Mouse (Mus musculus) layer of hippocampus, adult 9-11 months (tissue): Measurements from ENCODE around the gene Ppp1r12a.
"Not testable (repeated sequence)": the region's sequence is repeated elsewhere in the genome, so short reads cannot be mapped to it uniquely, and the experiment has no call there.

Experiments
- DNase-seq: peaks from one replicate; pipeline ENCODE4 v3.0.0; 2022

Gene Ppp1r12a

DNA sequence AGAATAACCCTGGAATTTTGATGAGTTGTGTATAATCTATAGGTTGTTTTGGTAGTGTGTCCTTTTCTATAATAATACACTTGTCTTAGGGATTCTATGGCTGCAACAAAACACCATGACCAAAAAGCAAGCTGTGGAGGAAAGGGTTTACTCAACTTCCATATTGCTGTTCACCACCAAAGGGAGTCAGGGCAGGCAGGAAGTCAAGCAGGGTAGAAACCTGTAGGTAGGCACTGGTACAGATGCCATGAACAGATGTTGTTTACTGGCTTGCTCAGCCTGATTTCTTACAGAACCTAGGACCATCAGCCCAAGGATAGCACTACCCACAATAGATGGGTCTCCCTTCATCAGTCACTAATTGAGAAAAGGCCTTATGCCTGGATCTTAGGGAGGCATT, 41.4 kb downstream of the Ppp1r12a start:
- DNase-seq: no peak

DNA sequence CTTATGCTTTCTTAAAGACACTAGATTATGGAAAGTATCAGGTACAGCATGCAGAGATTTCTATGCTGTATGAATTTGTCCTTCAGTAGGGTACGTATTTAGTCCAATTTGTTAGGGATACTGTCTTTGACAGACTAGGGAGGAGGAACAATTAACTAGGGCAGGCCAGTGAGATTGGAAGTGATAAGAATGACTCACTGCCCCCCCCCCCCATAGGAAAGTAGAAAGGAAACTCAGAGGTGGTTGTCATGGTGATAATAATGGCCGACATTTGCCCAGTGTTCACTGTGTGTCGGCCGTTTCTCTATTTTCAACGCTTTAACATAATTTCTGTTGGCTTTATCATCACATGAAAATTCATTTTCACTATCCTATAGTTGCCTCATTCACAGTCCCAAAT, 47.4 kb downstream of the Ppp1r12a start:
- no peak for DNase-seq

GRCm38 (mm10) chr10:108224413-108224812, 62.4 kb downstream of the Ppp1r12a start:
- DNase-seq: no peak

- no peak for DNase-seq
Measured at GRCm38 (mm10) chr10:108237049-108237448, 75.1 kb downstream of the Ppp1r12a start.

DNA sequence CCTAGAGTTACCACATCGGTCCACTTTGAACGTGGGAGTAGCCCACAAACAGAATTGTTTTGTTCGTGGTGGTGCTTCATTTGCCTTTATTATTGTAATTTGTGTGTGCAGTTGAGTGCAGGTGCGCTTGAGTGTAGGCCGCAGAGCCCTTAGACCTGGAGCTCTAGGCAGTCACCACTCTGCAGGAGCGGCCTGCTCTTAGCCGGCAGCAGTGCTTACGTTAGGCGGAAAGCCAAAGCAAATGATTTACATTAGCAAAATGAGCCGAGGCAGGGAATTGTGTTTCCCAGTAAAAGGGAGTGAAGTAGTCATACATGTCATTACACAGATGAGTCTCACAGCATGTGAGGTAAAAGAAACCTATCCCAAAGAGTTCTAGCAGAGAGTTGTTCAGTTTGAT, 77.1 kb downstream of the Ppp1r12a start:
- no peak for DNase-seq

DNA sequence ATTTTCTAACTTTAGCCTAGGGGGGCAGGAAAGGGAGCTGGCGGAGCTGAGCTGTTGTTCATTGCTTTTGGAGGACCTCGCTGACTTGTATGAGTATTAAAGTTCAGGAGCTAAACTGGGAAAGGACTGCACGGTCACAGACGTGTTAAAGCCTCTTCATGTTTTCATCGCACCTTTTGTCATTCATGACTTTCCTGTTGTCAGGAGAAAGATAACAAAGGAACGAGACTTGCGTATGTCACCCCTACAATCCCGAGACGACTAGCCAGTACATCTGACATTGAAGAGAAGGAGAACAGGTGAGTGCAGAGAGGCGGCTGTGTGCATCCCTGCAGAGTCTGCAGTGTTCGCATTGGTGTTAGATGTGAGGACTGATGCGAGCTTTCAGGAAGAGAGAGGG, 88.7 kb downstream of the Ppp1r12a start:
- DNase-seq: no peak

DNA sequence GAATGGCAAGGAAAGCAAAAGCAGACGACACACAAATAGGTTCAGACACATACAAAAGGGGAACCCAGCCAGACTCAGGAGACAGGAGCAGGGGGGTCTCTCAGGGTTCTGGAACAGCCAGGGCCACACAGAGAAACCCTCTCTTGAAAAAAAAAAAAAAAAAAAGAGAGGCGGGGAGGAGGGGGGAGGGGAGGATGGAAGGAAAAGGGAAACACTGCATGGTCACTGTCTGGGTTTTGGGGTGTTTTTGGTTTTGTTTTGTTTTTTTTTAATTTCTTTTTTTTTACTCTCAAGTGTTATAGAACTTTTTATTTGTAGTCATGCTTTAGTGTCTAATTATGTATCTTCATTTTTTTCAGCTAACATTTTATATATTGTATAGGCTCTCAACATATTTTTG, 89.2 kb downstream of the Ppp1r12a start:
- DNase-seq: no peak

DNA sequence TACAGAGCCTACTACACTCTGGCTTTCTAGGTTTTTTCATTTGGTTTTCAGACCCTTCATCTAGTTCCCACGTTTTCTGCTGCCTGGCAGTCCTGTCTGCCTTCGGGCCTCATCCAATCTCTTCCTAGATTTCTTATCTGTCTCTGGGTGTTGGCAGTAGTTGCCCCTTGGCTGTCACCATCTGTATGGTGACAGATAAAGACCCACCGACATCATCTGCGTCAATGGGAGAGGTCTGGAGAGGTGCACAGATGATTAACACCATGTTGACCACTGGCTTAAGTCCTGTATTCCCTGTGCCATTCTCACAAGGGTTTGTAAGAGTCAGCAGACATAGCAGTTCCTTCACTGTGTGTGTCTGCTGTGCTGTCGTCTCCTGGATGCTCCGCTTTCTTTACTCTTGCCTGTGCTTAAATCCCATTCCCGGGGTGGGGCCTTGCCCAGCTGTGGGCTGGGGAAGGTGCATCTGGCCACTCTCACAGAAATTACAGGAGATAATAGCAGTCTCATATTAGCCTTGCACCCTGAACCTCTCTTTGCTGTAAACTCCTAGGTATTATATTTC, 93.9 kb downstream of the Ppp1r12a start:
- DNase-seq: no peak

GRCm38 (mm10) chr10:108260931-108261330, 98.9 kb downstream of the Ppp1r12a start:
- DNase-seq: peak; percentile 61

- no peak for DNase-seq
Measured at GRCm38 (mm10) chr10:108264641-108265040, 102.6 kb downstream of the Ppp1r12a start.

- DNase-seq: no peak
Measured at GRCm38 (mm10) chr10:108271201-108271600, 109.2 kb downstream of the Ppp1r12a start.

- no peak for DNase-seq
Measured at GRCm38 (mm10) chr10:108276678-108277077, 114.7 kb downstream of the Ppp1r12a start.

- no peak for DNase-seq
Measured at GRCm38 (mm10) chr10:108277198-108277597, 115.2 kb downstream of the Ppp1r12a start.

GRCm38 (mm10) chr10:108281099-108281498, 119.1 kb downstream of the Ppp1r12a start:
- DNase-seq: not testable (repeated sequence)

DNA sequence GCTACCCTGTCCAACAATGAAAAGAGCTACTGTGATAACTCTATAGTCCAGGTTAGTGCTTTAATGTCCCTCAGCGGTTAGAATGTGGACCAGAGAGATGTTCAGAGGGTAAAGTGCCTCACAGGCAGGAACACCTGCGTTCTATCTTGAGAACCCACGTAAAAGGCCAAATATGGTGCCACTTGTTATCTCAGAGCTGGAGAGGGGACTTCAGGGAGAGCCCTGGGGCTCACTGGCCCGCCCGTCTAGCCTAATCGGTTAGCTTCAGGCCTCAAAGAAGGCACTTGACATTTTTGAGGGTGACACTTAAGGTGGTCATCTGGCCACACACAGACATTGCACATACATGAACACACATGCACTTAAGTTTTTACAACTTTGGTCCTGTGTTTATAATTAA, 120.4 kb downstream of the Ppp1r12a start:
- no peak for DNase-seq

GRCm38 (mm10) chr10:108283418-108283817, 121.4 kb downstream of the Ppp1r12a start:
- no peak for DNase-seq

- DNase-seq: no peak
Measured at GRCm38 (mm10) chr10:108283837-108284236, 121.8 kb downstream of the Ppp1r12a start.

DNA sequence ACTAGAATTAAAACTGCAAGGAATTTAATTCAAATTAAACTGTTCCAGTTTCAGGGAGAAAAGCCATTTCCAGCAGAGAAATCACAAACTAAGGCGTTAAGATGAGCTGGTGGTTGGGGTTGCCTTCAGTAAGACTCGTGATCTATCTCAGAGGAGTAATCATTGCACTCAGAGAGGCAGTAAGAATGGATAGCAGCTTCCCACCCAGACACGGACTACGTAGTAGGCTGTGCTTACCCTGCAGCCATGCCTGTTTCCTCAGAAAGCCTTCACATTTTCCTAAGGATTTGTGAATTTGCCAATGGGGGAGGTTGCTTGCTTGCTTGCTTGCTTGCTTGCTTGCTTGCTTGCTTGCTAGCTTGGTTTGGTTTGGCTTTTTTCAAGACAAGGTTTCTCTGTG, 122.5 kb downstream of the Ppp1r12a start:
- DNase-seq: no peak

DNA sequence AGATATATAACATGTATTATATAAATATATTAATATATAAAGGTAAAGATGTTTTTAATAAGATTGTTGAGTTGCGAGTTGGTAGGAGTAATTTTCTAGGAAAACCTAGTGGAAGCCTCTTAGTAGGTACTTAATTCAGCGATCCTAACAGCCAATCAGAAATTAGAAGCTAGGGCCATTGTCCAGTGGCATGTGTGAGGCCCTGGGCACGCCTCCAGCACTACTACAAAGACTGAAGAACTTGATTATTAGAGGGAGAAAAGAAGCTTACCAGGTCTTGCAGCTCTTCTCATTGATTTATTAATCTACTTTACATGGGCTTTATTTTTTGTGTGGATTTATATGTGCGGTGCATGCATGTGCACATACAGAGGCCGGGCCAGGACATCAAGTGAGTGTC, 123.0 kb downstream of the Ppp1r12a start:
- no peak for DNase-seq

DNA sequence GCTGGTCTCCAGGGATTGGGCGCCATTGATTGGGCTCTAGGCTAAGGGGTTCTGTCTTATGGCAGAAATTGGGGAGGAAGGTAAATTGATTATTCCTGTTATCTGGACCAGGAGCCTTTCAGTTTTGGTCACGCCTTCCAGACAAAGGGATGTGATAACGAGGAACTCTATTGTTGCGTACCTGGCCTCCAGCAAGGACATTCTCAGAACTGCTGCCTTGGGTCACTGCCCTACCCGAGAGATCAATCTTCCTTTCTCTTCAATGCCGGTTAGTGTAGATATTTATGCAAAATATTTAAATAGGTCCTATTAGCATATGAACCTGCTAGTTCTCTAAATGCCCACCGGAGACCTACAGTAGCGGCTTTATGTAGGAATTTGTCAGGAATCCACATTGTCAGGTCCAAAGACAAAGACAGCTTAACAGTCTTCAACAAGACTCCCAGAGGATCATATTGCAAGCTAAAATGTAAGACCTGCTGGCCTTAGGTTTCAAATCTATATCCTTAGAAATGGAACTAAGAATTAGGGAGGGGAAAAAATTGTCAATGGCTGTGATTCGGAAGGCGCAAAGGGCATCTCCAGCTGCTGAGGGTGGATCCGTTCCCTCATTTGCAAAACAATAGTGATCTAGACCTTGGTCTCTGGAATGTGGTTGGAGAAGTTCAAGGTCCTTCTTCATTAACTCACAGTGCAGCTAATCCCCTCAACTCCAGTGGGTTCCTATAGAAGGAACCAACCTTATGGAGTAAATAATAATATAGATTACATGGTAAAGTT, 124.9 kb downstream of the Ppp1r12a start:
- no peak for DNase-seq

DNA sequence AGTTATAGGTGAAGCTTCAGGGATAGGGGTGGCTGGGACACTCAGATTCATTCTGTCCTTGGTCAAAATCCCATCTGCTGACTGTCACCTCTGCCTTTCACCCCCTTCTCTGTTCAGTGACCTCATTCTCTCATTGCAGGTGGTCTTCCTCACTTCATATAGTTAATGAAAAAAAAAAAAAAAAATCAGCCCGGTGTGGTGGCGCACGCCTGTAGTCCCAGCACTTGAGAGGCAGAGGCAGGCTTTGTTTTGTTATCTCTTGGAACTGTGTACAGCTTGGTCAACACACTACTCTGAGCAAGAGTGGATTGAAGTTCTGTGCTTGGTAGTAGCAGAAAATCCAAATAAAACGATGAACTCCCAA, 125.4 kb downstream of the Ppp1r12a start:
- no peak for DNase-seq

- DNase-seq: no peak
Measured at GRCm38 (mm10) chr10:108290046-108290445, 128.1 kb downstream of the Ppp1r12a start.

DNA sequence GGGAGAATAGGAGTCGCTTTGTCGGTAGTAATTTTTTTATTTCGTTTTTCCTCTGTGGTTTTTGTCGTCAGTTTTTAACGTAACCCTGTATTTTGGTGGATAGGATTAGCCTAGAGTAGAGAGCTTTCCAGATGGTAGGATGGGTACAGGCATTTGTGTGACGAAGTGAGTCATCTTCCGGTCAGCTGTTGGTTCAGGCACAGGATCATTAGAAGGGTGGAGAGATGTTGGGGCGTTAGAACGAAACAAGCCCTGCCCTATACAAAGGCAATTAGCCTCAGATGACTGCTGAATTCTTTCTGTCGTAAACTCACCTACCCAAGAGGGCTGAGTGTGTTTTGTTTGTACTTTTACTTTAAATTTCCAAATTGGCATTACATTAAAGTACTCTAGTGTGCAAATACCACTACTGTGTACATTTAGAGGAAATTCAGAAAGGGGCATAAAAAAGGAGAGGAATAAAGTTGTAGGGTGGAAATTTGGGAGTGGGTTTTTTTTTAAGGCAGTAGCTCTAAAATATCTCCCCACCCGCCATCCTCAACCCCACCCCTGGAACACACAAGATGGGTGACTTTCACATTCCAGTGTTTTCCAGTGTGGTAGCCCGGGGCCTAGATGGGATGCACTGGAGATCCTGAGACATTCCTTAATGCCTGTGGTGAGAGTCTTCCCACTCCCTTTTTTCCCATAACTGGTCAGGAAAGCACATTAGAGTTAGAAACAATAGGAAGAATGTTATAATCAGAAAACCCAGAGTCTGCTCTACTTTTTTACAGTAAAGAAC, 129.9 kb downstream of the Ppp1r12a start:
- DNase-seq: no peak

DNA sequence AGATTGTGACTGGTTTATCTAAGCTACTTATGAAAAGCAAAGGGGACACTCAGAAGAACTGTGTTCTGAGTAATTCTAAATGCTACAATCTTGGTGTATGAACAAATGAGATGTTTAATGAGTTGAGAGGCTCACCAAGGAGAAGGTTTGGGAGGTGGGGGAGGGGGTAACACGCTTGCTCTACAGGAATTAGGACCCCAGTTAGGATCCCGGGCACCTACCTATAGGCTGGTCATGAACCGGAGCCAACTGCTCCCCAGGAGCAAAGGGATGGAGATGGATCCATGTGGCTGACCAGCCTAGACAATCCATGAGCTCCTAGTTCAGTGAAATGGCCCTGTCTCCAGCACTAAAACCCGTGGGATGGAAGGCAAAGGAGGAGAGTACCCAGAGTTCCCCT, 130.7 kb downstream of the Ppp1r12a start:
- DNase-seq: no peak
